Mouse (Mus musculus): ENCODE results near the gene Hebp2.

The Hebp2 gene

GRCm38 (mm10) chr10:18510663-18511062 lies 35.2 kb downstream of the Hebp2 start:
- DNase-seq (ENCODE audit: low read depth, low spot score): no peak

GRCm38 (mm10) chr10:18508586-18508985 lies 37.3 kb downstream of the Hebp2 start:
- no peak for DNase-seq (ENCODE audit: low read depth, low spot score)

- DNase-seq (ENCODE audit: low read depth, low spot score): no peak
Measured at GRCm38 (mm10) chr10:18507869-18508473, 37.9 kb downstream of the Hebp2 start.

GRCm38 (mm10) chr10:18506501-18506946 lies 39.4 kb downstream of the Hebp2 start:
- no peak for DNase-seq (ENCODE audit: low read depth, low spot score)

GRCm38 (mm10) chr10:18505690-18506089 lies 40.2 kb downstream of the Hebp2 start:
- no peak for DNase-seq (ENCODE audit: low read depth, low spot score)

GRCm38 (mm10) chr10:18501997-18502396 lies 43.9 kb downstream of the Hebp2 start:
- DNase-seq (ENCODE audit: low read depth, low spot score): no peak

- DNase-seq (ENCODE audit: low read depth, low spot score): no peak
Measured at GRCm38 (mm10) chr10:18497066-18497465, 48.8 kb downstream of the Hebp2 start.

- DNase-seq (ENCODE audit: low read depth, low spot score): no peak
Measured at GRCm38 (mm10) chr10:18494249-18494648, 51.6 kb downstream of the Hebp2 start.

- DNase-seq (ENCODE audit: low read depth, low spot score): no peak
Measured at GRCm38 (mm10) chr10:18493010-18493894, 52.6 kb downstream of the Hebp2 start.

- no peak for DNase-seq (ENCODE audit: low read depth, low spot score)
Measured at GRCm38 (mm10) chr10:18491952-18492351, 53.9 kb downstream of the Hebp2 start.

GRCm38 (mm10) chr10:18489936-18490335 lies 55.9 kb downstream of the Hebp2 start:
- DNase-seq (ENCODE audit: low read depth, low spot score): no peak

Measured in retina, postnatal 7 days (tissue).